Mouse (Mus musculus) layer of hippocampus, adult 18-20 months (tissue): ENCODE measurements at regions not wholly inside any gene's neighbourhood (a gene's known extent, or its start where the extent isn't known, plus 50 kb on each side); places are given as distances from the start of the nearest gene placed in this dataset.
A peak's percentile ranks its signal among the peaks of the same experiment; 100 is the strongest.

Source experiments
- DNase-seq, 2 experiments: peaks; one replicate each; pipeline ENCODE4 v3.0.0; 2022; ENCODE audit warnings: low spot score in 2 of 2

DNA sequence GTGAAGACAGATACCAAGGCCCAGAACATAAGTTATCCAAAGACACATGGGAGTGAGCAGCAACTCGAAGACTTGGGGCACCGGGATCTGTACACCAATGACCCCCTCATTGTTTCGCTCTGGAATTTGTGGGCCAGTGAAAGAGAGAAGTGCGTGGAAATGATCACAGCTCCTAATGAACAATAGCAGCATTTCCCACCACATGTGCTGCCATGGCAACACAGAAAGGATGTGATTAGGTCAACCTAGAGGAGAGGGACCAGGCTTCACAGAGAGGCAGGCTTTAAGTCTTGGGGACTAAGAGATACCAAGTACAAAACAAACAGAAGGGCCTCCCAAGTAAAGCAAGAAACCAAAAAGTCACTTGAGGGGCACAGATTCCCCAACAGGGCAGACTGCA is 339.3 kb upstream of the Kazn start:
- no peak for DNase-seq

- peak in 1 of 2 experiments; percentile 5 for DNase-seq
Measured at GRCm38 (mm10) chr4:142577519-142577918, 338.3 kb upstream of the Kazn start.

GRCm38 (mm10) chr4:142574528-142574927 is 335.3 kb upstream of the Kazn start:
- DNase-seq: no peak

DNA sequence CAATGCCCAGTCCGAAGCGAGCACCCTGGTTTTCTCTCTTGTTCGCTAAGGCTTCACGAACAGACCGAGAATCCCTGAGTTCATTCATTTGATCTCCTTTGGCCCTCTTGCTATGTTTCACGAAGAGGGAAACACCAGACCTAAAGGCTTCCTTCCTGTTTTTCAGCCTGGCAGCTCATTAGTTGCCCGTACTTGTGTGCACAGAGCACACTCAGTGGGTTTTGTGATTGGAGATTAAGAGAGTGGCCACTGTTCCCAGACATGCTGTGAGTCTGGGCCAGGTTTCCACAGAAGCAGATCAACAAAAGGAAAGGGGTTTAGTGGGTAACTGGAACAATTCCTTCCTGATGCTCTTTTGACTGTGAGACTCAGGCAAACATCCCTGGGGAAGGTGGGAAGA is 331.5 kb upstream of the Kazn start:
- no peak for DNase-seq

GRCm38 (mm10) chr4:142568556-142568955 is 329.4 kb upstream of the Kazn start:
- DNase-seq: no peak

DNA sequence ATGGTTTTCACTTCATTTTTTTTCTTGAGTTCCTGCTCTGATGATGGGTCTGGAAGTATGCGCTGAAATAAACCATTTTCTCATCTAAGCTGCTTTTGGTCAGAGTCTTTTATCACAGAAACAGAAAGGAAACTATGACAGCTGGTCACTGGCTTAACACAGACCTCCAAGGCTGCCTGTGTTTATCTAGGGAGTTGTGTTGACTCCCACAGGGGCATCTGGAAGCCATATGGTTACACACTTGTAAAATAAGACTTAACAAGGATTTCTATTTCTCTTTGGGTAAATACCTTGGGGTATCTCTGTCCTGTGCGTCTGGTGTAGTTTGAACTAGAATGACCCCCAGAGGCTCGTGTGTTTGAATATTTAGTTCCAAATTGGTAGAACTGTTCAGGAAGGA is 315.5 kb upstream of the Kazn start:
- peak in 1 of 2 experiments; percentile 61 for DNase-seq

DNA sequence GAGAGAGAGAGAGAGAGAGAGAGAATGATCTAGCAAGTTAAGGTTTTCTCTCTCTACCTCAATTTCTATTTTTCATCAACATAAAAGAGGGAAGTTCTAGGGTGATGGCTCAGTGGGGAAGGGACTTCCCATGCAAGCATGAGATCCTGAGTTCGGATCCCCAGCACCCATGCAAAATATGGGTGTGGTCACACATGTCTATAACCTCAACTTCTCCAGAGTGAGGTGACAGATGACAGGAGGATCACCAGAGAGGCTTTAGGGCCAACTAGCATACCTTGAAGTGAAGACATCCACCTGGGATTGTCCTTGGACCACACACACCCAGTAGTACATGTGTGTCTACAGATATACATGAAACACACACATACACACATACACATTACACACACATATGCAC is 306.7 kb upstream of the Kazn start:
- no peak for DNase-seq

DNA sequence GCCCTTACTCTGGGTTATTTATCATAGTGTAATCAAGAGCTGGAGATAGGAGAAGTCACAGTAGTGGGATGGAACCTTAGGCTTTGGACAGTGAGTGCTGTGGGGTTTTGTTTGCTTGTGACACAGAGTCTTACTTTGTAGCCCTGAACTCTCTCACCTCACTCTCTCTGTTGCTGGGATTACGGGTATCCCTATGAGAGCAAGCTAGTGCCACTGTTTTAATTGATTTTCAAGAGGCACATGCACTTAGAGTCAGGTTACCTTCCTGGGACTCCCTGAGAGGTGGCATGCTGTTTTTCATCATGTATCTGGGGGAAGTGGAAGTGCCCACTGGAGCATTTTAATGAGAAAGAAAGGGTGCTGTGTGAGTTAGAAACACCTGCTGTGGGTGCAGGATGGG is 306.0 kb upstream of the Kazn start:
- DNase-seq: no peak

DNA sequence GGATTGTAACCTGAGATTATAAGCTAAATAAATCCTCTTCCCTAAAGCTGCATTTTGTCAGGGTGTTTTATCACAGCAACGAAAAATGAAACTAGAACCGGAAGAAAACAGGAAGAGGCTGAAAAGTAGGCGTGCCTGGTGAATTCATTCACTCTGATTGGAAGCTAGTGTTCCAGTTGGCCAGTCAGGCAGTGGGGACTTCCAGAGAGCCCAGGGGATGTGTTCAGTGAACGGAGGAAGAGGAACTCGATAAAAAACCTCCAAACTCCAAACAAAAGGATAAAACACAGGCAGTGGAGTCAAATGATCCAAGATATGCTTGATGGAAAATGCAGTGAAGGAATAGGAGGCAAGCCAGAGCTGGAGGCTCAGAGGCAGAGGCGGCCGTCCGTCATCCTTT is 305.5 kb upstream of the Kazn start:
- no peak for DNase-seq

DNA sequence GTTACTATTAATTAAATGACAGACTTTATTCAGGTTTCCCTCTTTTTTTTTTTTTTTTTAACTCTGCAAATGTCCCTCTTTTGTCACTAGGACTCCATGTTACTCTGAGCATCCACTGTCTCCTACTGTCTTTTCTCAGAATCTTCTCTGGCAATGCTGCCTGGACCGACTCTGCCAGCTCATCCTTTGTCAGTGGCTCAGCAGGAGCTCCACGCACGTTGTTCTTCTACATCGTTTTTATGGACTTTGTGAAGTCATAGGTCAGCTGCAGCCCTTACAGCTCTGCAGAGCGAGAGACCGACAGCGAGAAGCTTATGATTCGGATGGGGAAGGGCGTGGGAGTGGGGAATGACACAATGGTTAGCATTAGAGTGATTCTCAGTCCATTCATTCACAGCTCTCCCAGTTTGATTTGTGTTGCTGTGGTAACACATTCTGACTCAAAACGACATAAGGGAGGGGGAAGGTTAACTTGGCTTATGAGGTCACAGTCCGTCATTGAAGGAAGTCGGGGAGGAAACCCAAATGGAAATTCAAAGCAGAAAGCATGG is 300.1 kb upstream of the Kazn start:
- DNase-seq: peak in 1 of 2 experiments; percentile 23

GRCm38 (mm10) chr4:142527080-142527479 is 287.9 kb upstream of the Kazn start:
- DNase-seq: no peak

DNA sequence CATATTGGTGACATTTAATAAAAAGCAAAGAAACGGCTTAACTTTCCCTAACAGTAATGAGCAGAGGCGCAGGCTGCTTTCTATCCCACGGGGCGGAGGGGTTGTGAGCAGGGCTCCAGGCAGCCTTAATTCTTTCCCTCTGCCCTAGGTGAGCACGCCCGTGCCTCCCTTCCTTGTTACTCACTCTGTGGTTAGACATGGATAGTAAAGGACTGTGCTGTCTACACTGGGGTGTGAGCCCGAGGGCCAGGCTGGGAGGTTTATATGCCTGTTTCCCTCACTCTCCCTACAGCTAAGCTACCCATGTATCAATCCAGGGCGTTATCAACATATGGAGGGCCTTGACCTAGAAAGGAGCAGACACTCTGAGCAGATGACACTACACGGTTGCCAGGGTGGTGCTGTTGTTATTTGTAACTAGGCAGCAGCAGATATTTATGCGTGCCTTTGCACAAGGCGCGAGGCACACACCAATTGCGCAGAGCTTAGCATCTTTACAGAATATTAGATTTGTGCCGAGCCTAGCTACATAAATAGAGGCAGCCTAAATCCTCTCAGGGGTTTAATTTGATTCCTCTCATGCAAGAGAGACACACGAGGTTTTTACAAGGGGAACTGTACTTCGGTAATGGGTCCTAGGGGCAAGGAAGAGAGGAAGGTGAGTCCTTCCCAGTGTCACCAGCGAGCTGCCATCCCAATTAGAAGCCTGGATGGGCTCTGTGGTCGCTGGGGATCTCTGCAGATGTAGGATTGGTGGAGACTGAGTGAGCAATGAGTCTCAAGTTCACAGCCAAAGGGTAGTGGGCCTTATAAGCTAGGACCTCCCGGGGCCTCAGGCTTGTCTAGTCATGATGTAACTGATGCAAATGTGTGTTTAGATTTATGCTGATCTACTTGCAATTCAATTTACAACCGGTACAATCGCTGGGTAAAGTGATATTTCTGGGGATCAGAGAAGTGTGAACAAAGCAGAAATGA is 278.6 kb upstream of the Kazn start:
- peak in 1 of 2 experiments; percentile 51 for DNase-seq

DNA sequence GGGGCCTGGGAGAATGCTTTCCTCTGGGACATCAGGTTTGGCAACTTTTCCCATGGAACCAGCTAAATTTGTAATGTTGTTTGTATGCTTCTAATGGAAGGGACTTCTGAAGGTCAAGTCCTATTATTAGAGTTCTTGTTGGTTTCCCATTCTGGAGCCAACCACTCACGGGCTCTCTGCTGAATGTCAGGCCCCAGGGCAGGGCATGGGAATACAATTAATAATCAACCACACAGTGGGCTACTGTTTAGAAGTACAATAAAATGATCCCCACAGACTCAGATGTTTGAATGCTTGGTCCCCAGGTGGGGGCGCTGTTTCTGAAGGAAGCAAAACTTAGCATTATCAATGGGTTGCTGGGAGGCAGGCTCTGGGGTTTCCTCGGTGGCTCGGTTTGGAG is 275.6 kb upstream of the Kazn start:
- no peak for DNase-seq

GRCm38 (mm10) chr4:142509386-142509785 is 270.2 kb upstream of the Kazn start:
- no peak for DNase-seq

DNA sequence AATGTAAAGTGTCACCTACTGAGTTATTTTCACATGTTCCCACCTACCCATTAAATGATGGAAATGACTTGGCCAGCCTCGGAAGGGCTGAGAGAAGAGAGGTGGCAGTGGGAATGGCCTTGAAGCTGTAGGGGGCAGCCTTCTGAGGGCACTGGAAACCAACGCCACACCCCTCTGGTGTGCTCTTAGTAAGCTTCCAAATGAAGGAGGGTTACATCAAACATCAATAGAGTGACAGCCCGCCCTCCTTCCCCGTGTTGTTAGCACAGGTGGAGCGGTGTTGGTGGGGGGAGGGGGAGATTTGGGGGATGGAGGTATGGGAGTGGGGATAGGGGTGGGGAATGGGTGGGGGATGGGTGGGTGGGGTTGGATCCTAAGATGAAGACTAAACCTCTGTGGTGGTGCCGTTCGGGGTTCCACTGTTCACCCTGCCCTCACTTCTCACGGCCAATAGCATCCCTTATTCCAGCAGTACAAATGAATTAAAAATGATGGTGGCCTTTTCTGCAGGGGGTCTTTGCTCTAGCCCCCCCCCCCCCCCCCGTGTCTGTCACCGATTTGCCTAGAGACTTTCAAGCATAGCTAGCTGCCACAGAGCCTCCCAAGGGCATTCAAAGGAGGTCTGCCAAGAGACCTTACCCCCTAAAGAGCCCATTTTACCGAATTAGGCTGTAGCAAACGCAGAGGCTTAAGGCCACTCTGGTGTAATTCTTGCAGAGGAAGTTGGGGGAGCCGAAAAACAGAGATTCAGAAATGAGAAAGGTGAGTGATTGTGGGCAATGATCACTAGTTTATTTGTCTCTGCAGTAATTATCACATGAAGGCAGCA is 267.4 kb upstream of the Kazn start:
- no peak for DNase-seq

GRCm38 (mm10) chr4:142503761-142504160 is 264.6 kb upstream of the Kazn start:
- no peak for DNase-seq

- DNase-seq: no peak
Measured at GRCm38 (mm10) chr4:142501177-142501576, 262.0 kb upstream of the Kazn start.

DNA sequence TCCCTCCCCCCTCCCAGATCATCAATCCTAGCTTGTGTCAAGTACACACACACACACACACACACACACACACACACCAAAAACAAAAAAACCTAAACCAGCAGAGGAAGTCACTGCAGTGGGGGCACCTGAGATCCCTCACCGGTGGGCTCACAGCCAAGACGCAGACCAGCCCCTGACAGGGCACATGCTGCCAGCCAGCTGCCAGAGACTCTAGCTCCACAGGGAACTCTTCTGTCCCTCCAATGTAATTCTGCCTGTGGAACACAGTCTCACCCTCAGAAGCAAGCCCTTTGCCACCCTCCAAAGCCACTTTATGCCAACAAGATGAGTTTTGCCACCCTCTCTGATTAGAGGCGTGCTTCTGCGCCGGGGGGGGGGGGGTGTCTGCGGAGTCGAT is 261.3 kb upstream of the Kazn start:
- no peak for DNase-seq

DNA sequence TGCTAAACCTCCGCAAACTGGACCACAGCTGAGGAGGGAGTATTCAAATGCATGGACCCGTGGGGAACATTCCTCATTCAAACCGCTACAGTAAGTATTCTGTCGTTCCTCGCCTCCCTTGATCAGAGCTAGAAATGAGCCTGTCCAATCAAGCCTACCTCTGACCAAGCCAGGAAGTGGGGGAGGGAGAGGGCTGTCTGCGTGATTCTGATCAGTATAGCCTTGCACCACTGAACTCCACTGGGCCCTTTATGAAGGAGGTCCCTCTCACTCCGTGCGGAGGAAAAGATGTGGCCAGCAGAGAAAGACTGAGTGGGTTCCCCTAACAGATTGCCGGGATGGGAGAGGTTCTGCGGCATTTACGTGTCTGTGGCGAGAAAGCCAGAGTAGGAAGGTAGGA is 257.4 kb upstream of the Kazn start:
- no peak for DNase-seq

DNA sequence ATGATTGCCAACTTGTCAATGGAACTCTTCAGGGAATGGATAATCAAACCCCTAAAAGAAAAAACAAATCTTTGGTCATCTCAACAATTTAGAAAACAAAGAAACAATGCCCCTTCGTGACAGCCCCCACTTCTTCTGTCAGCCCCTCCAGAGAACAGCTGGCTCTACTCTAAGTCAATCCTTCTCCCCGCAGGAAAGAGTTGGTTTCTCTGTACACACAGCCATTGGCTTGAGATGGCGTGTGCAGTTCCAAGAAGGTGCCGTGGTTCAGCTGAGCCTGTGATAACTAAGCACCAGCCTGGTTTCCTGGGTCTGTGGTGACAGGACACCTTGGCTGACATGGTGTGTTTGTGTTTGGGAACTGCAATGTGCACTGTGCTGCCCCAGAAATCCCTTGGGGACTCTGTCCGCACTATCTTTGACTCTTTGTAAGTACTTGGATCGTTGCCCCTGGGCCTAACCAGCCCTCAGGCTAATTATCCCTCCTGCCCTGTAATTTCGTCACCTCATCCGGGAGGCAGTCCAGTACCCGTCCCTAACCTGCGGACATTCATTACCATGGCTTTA is 253.8 kb upstream of the Kazn start:
- no peak for DNase-seq

DNA sequence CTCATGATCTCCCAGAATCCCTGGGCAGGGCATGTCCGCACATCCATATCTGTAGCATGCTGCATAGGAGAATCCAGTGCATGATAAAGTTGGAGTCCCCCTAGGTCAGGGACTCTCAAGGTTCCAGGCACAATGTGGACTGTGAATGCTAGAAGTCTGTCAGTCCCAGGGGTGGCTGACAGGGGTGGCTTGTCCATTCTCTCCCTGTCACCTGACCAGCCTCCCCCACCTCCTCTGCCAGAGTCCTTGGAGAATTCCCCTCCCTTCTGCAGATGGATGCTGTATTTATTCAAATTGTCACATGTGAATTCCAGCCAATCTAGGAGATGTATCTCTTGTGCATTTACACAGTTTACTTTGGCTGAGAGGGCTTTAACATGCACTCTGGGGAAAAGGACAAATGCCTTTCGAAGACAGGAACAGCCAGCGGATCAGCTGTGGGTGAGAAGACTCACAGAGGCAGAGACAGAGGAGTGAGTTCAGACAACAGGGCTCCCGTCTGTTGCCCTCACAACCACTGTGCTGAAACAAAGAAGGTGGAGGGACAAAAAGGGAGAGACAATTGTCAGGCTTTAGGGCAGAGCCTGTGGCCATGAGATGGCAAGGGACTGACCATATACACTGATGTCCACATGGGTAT is 246.7 kb upstream of the Kazn start:
- no peak for DNase-seq
